Mouse (Mus musculus) lung, adult 2 months (tissue): Measurements from ENCODE around the gene Sorcs3. TPM values are rescaled to one million over a fixed set of nuclear protein-coding genes. Genes with fewer than 3 reads are reported as not detected.

Experiments
- DNase-seq: peaks from one replicate; pipeline ENCODE4 v3.0.0; 2022
- H3K4me1 ChIP-seq: fragments of 200-500 bp; 2 replicates; pipeline ENCODE4 v1.6.1; 2011; ENCODE audit warnings: low read length; ENCODE audit not compliant: control insufficient read depth, insufficient read depth
- H3K4me3 ChIP-seq: fragments of 200-500 bp; replicated peaks from 2 replicates; pipeline ENCODE3; 2011; ENCODE audit warnings: low read depth, mild to moderate bottlenecking, control low read depth, low read length; ENCODE audit errors: extremely low read depth
- CTCF ChIP-seq: fragments of 200-500 bp; IDR thresholded peaks from 2 replicates; pipeline ENCODE4 v1.5.1; 2011; ENCODE audit warnings: mild to moderate bottlenecking, low read length, control low read depth; ENCODE audit not compliant: insufficient read depth
- POLR2A ChIP-seq: fragments of 200-500 bp; IDR thresholded peaks from 2 replicates; pipeline ENCODE4 v1.6.1; 2011; ENCODE audit warnings: low read depth, mild to moderate bottlenecking, control low read depth, low read length, borderline replicate concordance; ENCODE audit errors: extremely low read depth
- WGBS: fragments of 180-500 bp; shearing (Covaris S2); methylation state at CpG from one replicate; pipeline ENCODE4 v1.1.7; 2018; 5-methylcytosine and 5-hydroxymethylcytosine counted together
- polyA plus RNA-seq: library from polyadenylated mRNA; depleted of rRNA; stranded (reverse); fragments of >200 nt; gene quantifications from 2 replicates; pipeline ENCODE4 v1.2.3, GENCODE M21; 2012

Sorcs3 gene
- polyA plus RNA-seq, 1 experiment: 0.04 TPM

- 76% methylated on average over 7 of the region's 7 CpGs for WGBS
- TF ChIP-seq CTCF (no peak), POLR2A (no peak)
- DNase-seq: no peak
- Histone ChIP-seq H3K4me3 (no peak overlapping the region), H3K4me1 (no peaks in the 10 kb centered on the region)
Measured at GRCm38 (mm10) chr19:48782024-48782721, 576.3 kb downstream of the Sorcs3 start.

- no peak for DNase-seq
- WGBS: 81% methylated on average over 4 of the region's 4 CpGs
- no peak for TF ChIP-seq POLR2A
- no peak for TF ChIP-seq CTCF
Measured at GRCm38 (mm10) chr19:48787269-48787668, 581.4 kb downstream of the Sorcs3 start.

GRCm38 (mm10) chr19:48804546-48804945 is 598.7 kb downstream of the Sorcs3 start:
- DNase-seq: no peak
- Histone ChIP-seq H3K4me3 (no peak overlapping the region), H3K4me1 (no peaks in the 10 kb centered on the region)
- 64% methylated on average over 6 of the region's 6 CpGs for WGBS
- TF ChIP-seq CTCF: no peak
- no peak for TF ChIP-seq POLR2A

More at GRCm38 (mm10) chr19:48787269-48787668, 581.4 kb downstream of the Sorcs3 start:
- Histone ChIP-seq H3K4me3 (no peak overlapping the region), H3K4me1 (no peaks in the 10 kb centered on the region)

DNA sequence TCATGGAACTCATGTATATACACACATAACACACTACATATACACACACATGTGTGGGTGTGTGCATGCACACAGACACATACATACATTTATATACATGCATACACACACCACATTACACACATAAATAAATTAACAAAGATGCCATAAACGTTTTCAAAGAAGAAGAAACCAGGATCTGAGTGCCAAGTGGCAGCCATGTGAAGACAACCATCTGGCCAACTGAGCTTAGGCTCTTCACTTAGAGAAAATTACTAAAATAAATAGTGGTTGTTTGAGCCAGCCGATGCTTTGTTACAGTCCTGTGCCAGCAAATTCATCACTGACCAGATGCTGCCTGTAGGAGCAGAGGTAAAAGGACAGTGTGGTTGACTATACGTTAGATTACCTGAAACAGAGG is 605.7 kb downstream of the Sorcs3 start:
- H3K4me1 ChIP-seq: no peaks in the 10 kb centered on the region
- 35% methylated on average over 3 of the region's 3 CpGs for WGBS
- H3K4me3 ChIP-seq: no peak overlapping the region
- no peak for DNase-seq
- TF ChIP-seq CTCF: no peak
- no peak for TF ChIP-seq POLR2A

DNA sequence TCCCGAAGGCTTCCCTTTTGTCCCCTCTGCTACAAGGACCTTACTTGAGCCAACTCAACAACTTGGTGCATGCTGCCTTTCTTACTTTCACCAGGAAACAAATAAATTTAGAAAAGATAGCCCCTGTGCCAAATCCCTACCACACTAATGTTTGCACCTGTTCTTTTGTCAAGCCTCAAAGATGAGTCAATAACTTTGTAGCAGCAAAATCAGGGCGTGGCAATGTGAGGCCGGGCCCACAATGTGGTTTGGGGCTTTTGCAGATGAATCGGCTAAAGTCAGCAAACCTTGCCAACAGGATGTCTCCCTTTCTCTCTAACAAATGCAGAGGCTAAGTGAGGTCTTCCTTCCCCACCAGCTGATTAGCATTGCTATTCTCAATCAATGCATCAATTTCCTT is 608.0 kb downstream of the Sorcs3 start:
- Histone ChIP-seq H3K4me1 (no peaks in the 10 kb centered on the region), H3K4me3 (no peak overlapping the region)
- 83% methylated on average over 4 of the region's 4 CpGs for WGBS
- no peak for DNase-seq
- TF ChIP-seq CTCF: no peak
- no peak for TF ChIP-seq POLR2A

GRCm38 (mm10) chr19:48815064-48815463 is 609.2 kb downstream of the Sorcs3 start:
- no peak overlapping the region for H3K4me3 ChIP-seq
- WGBS: 87% methylated on average over 3 of the region's 3 CpGs
- DNase-seq: no peak
- TF ChIP-seq POLR2A (no peak), CTCF (no peak)
- H3K4me1 ChIP-seq: no peaks in the 10 kb centered on the region

- TF ChIP-seq CTCF (no peak), POLR2A (no peak)
- Histone ChIP-seq H3K4me3 (no peak overlapping the region), H3K4me1 (no peaks in the 10 kb centered on the region)
- 63% methylated on average over 5 of the region's 5 CpGs for WGBS
- DNase-seq: no peak
Measured at GRCm38 (mm10) chr19:48820493-48821282, 614.9 kb downstream of the Sorcs3 start.

DNA sequence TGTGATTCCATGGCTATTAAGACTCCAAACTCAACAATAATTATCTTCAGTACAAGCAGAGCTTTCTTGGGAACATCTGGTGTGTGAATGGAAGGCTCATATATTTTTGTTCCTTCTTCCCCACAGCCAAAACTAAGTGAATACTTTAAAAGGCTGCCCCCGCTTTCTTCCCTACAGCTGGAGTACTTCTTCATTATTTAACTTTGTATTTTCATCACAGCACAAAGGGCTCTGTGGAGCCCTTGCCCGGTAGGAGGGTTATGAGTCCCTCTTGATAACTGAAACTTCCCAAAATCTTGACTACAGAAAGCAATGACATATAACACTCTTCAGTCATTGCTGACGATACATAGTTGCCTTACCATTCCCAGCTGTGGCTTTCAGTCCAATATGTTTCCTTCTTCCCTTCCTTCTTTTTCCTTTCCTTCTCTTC is 615.5 kb downstream of the Sorcs3 start:
- no peak for TF ChIP-seq POLR2A
- TF ChIP-seq CTCF: no peak
- Histone ChIP-seq H3K4me3 (no peak overlapping the region), H3K4me1 (no peaks in the 10 kb centered on the region)
- 76% methylated on average over 3 of the region's 3 CpGs for WGBS
- no peak for DNase-seq

DNA sequence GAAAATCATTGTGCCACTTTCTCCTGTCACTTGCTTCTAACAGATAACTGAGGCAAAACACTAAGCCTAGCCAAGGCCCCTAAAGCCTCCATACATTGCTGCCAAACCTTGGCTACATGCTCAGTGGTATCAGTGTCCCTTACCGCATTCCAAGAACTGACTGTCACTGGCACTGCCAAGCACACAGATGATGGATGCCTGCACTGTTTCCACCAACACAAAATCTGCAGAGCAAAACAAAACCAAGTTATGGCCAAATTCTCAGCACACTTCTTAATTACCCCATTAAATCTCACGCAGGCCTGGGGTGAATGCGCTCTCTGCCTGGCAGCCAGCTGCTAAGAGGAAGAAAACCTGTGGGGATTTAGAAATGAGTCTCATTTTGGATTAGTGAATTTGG is 628.5 kb downstream of the Sorcs3 start:
- no peak for TF ChIP-seq POLR2A
- no peak for TF ChIP-seq CTCF
- no peak for DNase-seq
- no peaks in the 10 kb centered on the region for H3K4me1 ChIP-seq
- no peak overlapping the region for H3K4me3 ChIP-seq
- 80% methylated on average over 3 of the region's 3 CpGs for WGBS
